Mouse (Mus musculus): ENCODE data around the gene Prim2. TPM values are rescaled to one million over a fixed set of nuclear protein-coding genes. Genes with fewer than 3 reads are reported as not detected.

Prim2 gene
- 18.5 and 22.6 TPM in 2 replicates for polyA plus RNA-seq (2015; fragmentation: Nextera tagmentation; extraction: Ambion mirVana)

DNA sequence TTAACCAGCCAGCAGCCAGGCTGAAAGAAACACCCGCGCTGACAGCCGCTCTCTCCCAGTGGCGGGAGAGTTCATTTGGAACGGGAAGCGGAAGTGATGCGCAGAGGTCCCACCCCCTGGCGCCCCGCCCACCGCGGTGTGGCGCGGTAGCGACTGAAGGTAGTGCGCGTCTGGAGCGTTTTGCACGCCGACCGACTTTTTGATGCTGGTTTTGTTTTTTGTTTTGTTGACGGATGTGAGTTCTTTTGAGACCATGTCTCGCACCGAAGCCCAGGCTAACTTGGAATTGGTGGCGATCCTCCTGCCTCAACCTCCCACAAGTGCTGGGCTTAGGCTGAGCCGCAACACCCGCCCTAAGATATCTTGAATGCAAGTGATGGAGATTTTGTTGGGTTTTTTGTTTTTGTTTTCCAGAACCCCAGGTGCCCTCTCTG is at the start of gene Prim2:
Gene Prim2 (minus strand): TSS at position 88 of the 434 bp plus-strand sequence.
- Histone ChIP-seq H3K27ac (ENCODE audit: low read length) (peak within 1 kb of the TSS; percentile 80), H3K27me3 (ENCODE audit: control insufficient read depth, insufficient read depth, low read length) (no peaks in the 10 kb centered on the region), H3K36me3 (ENCODE audit: control insufficient read depth, insufficient read depth) (peaks cover 7% of the 10 kb centered on the region; the same call in 1 of the 2 replicates), H3K4me2 (ENCODE audit: low read depth, low read length) (peak within 1 kb of the TSS; percentile 77), H3K4me1 (ENCODE audit: control insufficient read depth, insufficient read depth, low read length) (peaks cover 2% of the 10 kb centered on the region; the same call in 1 of the 2 replicates), H3K9ac (ENCODE audit: low read length) (peak within 1 kb of the TSS; percentile 75), H3K4me3 (ENCODE audit: low read length) (peak within 1 kb of the TSS; percentile 92), H3K9me3 (replicated peaks; ENCODE audit: control insufficient read depth, low read length) (no peaks in the 10 kb centered on the region)
- ATAC-seq (replicated peaks; ENCODE audit: extremely low read depth, insufficient read depth, low FRiP score) = peak; percentile 85
- under 1% methylated on average over 26 of the region's 26 CpGs for WGBS

DNA sequence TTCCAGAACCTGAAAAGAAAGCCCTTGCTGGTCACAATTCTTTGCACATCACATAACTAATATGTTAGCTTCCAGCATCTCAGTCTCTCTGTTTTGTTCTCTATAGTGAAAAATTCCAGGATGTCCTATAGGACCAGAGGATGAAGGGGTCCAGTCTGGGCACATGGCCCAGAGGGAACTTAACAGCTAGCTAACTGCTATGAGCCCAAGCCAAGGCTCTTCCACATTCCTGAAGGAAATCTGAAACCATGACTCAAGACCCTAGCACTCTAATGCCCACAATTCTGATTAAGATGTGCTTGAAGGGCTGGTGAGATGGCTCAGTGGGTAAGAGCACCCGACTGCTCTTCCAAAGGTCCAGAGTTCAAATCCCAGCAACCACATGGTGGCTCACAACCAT is 48.0 kb upstream of the Prim2 start:
- ATAC-seq (replicated peaks; ENCODE audit: extremely low read depth, insufficient read depth, low FRiP score) = no peak
- no peak overlapping the region for H3K4me2 ChIP-seq (ENCODE audit: low read depth, low read length)
- 0 out of 2 replicates have a peak, but pooled peaks cover 3% of the 10 kb centered on the region for H3K36me3 ChIP-seq (ENCODE audit: control insufficient read depth, insufficient read depth)
- WGBS = 79% methylated on average over 1 of the region's 1 CpGs
- H3K4me1 ChIP-seq (ENCODE audit: control insufficient read depth, insufficient read depth, low read length) = peaks cover 6% of the 10 kb centered on the region
- H3K9ac ChIP-seq (ENCODE audit: low read length) = no peak overlapping the region
- no peak overlapping the region for H3K27ac ChIP-seq (ENCODE audit: low read length)
- H3K27me3 ChIP-seq (ENCODE audit: control insufficient read depth, insufficient read depth, low read length) = no peaks in the 10 kb centered on the region
- no peaks in the 10 kb centered on the region for H3K9me3 ChIP-seq (replicated peaks; ENCODE audit: control insufficient read depth, low read length)
- H3K4me3 ChIP-seq (ENCODE audit: low read length) = no peak overlapping the region

DNA sequence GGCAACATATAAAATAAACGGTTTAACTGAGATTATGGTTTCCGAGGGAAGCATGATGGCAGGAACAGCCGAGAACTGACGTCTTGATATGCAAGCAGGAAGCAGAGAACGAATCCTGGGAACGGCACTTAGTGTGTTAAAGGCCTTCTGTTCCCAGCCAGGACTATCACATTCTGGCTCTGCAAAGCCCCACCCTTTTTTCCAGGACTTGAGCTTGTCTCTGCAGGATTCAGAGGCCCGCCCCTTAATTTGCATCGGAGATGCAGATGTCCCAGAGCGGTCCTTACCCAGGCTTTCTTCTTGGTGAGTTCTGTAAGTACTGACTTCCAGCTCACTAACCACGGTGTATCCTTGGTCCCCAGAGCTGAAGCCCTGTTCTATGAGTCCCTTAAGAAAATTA is 45.2 kb upstream of the Prim2 start:
- Histone ChIP-seq H3K4me3 (ENCODE audit: low read length) (no peak overlapping the region), H3K36me3 (ENCODE audit: control insufficient read depth, insufficient read depth) (no peaks in the 10 kb centered on the region), H3K9ac (ENCODE audit: low read length) (no peak overlapping the region), H3K4me2 (ENCODE audit: low read depth, low read length) (peak overlapping the region; percentile 31; the same call in 1 of the 2 replicates), H3K9me3 (replicated peaks; ENCODE audit: control insufficient read depth, low read length) (no peaks in the 10 kb centered on the region), H3K27ac (ENCODE audit: low read length) (no peak overlapping the region), H3K4me1 (ENCODE audit: control insufficient read depth, insufficient read depth, low read length) (no peaks in the 10 kb centered on the region), H3K27me3 (ENCODE audit: control insufficient read depth, insufficient read depth, low read length) (no peaks in the 10 kb centered on the region)
- 6% methylated on average over 10 of the region's 10 CpGs for WGBS
- ATAC-seq (replicated peaks; ENCODE audit: extremely low read depth, insufficient read depth, low FRiP score) = no peak

DNA sequence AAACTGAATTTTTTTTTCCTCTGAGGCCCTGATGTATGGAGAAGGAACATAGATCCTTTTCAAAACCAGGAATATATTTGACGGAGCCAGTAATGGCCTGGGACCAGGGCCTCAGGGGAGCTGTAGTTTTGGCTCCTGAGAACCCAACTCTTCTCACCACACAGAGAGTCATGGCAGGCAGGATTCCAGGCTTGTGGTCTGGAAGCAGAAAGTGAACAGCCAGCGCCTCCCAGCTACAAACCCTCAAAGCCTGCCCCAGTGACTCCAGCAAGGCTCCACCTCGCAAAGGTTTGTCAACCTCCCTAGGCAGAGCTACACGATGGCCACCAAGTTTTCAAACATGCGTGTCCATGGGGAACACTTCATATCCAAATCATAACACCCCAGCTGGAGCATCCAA is 42.4 kb upstream of the Prim2 start:
- no peak for ATAC-seq (replicated peaks; ENCODE audit: extremely low read depth, insufficient read depth, low FRiP score)
- Histone ChIP-seq H3K4me2 (ENCODE audit: low read depth, low read length) (no peak overlapping the region), H3K27me3 (ENCODE audit: control insufficient read depth, insufficient read depth, low read length) (no peaks in the 10 kb centered on the region), H3K9me3 (replicated peaks; ENCODE audit: control insufficient read depth, low read length) (no peaks in the 10 kb centered on the region), H3K4me3 (ENCODE audit: low read length) (no peak overlapping the region), H3K9ac (ENCODE audit: low read length) (no peak overlapping the region), H3K27ac (ENCODE audit: low read length) (no peak overlapping the region), H3K4me1 (ENCODE audit: control insufficient read depth, insufficient read depth, low read length) (no peaks in the 10 kb centered on the region), H3K36me3 (ENCODE audit: control insufficient read depth, insufficient read depth) (no peaks in the 10 kb centered on the region)
- 76% methylated on average over 5 of the region's 5 CpGs for WGBS

DNA sequence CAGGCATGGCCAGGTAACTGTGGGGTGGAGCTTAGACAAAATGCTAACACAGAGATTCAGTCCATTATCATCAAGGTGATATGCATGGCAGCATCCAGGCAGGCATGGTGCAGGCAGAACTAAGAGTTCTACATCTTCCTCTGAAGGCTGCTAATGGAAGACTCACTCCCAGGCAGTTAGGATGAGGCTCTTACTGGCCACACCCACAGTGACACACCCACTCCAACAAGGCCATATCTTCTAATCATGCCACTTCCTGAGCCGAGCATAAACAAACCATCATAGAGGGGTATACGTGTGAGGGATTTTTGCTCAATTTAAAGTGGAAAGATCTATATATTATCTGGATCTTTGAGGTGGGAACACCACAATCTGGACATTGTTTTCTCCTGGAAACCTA is 40.0 kb upstream of the Prim2 start:
- Histone ChIP-seq H3K9ac (ENCODE audit: low read length) (no peak overlapping the region), H3K9me3 (replicated peaks; ENCODE audit: control insufficient read depth, low read length) (no peaks in the 10 kb centered on the region), H3K4me2 (ENCODE audit: low read depth, low read length) (no peak overlapping the region), H3K27me3 (ENCODE audit: control insufficient read depth, insufficient read depth, low read length) (no peaks in the 10 kb centered on the region), H3K4me3 (ENCODE audit: low read length) (no peak overlapping the region), H3K27ac (ENCODE audit: low read length) (no peak overlapping the region), H3K36me3 (ENCODE audit: control insufficient read depth, insufficient read depth) (no peaks in the 10 kb centered on the region), H3K4me1 (ENCODE audit: control insufficient read depth, insufficient read depth, low read length) (no peaks in the 10 kb centered on the region)
- no peak for ATAC-seq (replicated peaks; ENCODE audit: extremely low read depth, insufficient read depth, low FRiP score)
- 66% methylated on average over 2 of the region's 2 CpGs for WGBS

DNA sequence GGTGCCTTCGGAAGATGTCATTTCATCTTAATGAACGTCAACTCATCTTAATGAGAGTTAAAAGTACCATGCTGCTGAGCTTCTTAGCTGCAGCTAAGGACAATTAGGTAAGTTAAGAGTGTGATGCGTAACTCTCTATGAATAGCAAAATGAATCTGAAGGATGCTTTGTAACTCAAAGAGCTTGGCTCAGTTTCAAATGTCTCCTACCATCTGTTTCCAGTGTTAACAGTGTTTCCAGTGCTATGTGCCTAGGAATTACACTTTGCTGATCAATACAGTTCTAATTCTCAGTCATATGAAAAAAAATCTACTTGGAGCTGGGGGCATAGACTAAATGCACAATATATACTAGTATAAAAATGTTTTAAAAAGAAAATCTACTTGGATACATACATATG is 31.6 kb upstream of the Prim2 start:
- no peaks in the 10 kb centered on the region for H3K27me3 ChIP-seq (ENCODE audit: control insufficient read depth, insufficient read depth, low read length)
- ATAC-seq (replicated peaks; ENCODE audit: extremely low read depth, insufficient read depth, low FRiP score) = no peak
- H3K27ac ChIP-seq (ENCODE audit: low read length) = no peak overlapping the region
- H3K4me1 ChIP-seq (ENCODE audit: control insufficient read depth, insufficient read depth, low read length) = no peaks in the 10 kb centered on the region
- H3K36me3 ChIP-seq (ENCODE audit: control insufficient read depth, insufficient read depth) = no peaks in the 10 kb centered on the region
- H3K9me3 ChIP-seq (replicated peaks; ENCODE audit: control insufficient read depth, low read length) = no peaks in the 10 kb centered on the region
- no peak overlapping the region for H3K4me2 ChIP-seq (ENCODE audit: low read depth, low read length)
- WGBS = 79% methylated on average over 3 of the region's 3 CpGs
- H3K9ac ChIP-seq (ENCODE audit: low read length) = no peak overlapping the region
- H3K4me3 ChIP-seq (ENCODE audit: low read length) = no peak overlapping the region

DNA sequence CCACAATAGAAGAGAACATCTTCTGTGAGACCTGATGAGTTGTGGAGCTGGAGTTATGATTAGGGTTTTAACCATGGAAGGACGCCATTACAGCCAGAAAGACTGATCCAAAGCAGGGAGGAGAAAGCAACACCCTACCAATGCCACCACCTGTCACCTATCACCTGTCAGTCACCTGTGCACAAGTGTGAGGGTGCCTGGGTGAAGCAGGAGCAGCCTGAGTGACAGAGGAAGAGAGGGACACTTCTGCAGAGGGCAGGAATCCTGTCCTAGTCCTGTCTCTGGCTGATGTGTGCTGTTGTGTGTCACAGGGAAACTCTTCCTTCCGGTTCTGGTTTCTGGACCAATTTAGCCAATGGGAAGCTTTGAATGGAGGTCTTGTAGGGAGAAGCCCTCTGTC is 26.4 kb upstream of the Prim2 start:
- ATAC-seq (replicated peaks; ENCODE audit: extremely low read depth, insufficient read depth, low FRiP score) = no peak
- H3K36me3 ChIP-seq (ENCODE audit: control insufficient read depth, insufficient read depth) = no peaks in the 10 kb centered on the region
- H3K9ac ChIP-seq (ENCODE audit: low read length) = no peak overlapping the region
- no peak overlapping the region for H3K27ac ChIP-seq (ENCODE audit: low read length)
- H3K4me2 ChIP-seq (ENCODE audit: low read depth, low read length) = no peak overlapping the region
- no peaks in the 10 kb centered on the region for H3K4me1 ChIP-seq (ENCODE audit: control insufficient read depth, insufficient read depth, low read length)
- H3K4me3 ChIP-seq (ENCODE audit: low read length) = no peak overlapping the region
- no peaks in the 10 kb centered on the region for H3K27me3 ChIP-seq (ENCODE audit: control insufficient read depth, insufficient read depth, low read length)
- no peaks in the 10 kb centered on the region for H3K9me3 ChIP-seq (replicated peaks; ENCODE audit: control insufficient read depth, low read length)
- 75% methylated on average over 2 of the region's 2 CpGs for WGBS

DNA sequence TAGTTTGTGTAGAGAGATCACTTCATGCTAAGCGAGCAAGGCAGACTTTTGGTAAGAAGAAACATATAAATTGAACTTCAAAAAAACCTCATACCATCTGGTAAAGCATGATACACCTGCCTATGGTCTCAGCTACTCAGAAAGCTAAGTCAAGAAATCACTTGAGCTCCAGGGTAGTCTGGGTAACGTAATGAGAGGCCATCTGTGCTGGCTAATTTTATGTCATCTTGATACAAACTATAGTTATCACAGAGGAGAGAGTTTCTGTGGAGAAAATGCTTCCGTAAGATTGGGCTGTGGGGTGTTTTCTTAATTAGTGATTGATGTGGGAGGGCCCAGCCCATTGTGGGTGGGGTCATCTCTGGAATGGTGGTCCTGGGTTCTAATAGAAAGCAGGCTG is 24.3 kb upstream of the Prim2 start:
- H3K27ac ChIP-seq (ENCODE audit: low read length) = no peak overlapping the region
- no peak overlapping the region for H3K9ac ChIP-seq (ENCODE audit: low read length)
- no peaks in the 10 kb centered on the region for H3K27me3 ChIP-seq (ENCODE audit: control insufficient read depth, insufficient read depth, low read length)
- H3K4me1 ChIP-seq (ENCODE audit: control insufficient read depth, insufficient read depth, low read length) = no peaks in the 10 kb centered on the region
- H3K36me3 ChIP-seq (ENCODE audit: control insufficient read depth, insufficient read depth) = no peaks in the 10 kb centered on the region
- no peak overlapping the region for H3K4me2 ChIP-seq (ENCODE audit: low read depth, low read length)
- H3K4me3 ChIP-seq (ENCODE audit: low read length) = no peak overlapping the region
- H3K9me3 ChIP-seq (replicated peaks; ENCODE audit: control insufficient read depth, low read length) = no peaks in the 10 kb centered on the region
- 62% methylated on average over 3 of the region's 3 CpGs for WGBS
- ATAC-seq (replicated peaks; ENCODE audit: extremely low read depth, insufficient read depth, low FRiP score) = no peak

DNA sequence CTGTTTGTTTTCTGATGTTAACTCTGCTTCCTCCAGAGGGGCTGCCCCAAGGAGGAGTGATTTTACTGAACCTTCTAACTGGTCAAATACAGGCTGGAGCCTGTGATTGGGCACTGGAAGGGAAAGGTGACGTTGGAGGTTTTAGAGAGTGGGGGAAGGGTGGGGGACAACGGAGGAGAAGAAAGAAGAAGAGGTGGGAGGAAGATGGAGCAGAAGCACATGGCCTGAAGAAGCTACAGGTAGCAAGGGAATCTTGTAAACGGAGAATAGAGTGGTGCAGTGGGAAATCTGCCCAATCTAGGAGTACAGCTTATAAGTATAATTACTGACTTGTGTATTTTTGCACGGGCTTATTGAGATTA is 20.5 kb upstream of the Prim2 start:
- 48% methylated on average over 4 of the region's 4 CpGs for WGBS
- Histone ChIP-seq H3K9me3 (replicated peaks; ENCODE audit: control insufficient read depth, low read length) (no peaks in the 10 kb centered on the region), H3K27ac (ENCODE audit: low read length) (no peak overlapping the region), H3K4me1 (ENCODE audit: control insufficient read depth, insufficient read depth, low read length) (no peaks in the 10 kb centered on the region), H3K27me3 (ENCODE audit: control insufficient read depth, insufficient read depth, low read length) (no peaks in the 10 kb centered on the region), H3K36me3 (ENCODE audit: control insufficient read depth, insufficient read depth) (no peaks in the 10 kb centered on the region), H3K9ac (ENCODE audit: low read length) (no peak overlapping the region), H3K4me3 (ENCODE audit: low read length) (no peak overlapping the region), H3K4me2 (ENCODE audit: low read depth, low read length) (no peak overlapping the region)
- no peak for ATAC-seq (replicated peaks; ENCODE audit: extremely low read depth, insufficient read depth, low FRiP score)
